Comparison of ENCODE assay signal across 27 mouse cellular contexts in the genomic region with DNA sequence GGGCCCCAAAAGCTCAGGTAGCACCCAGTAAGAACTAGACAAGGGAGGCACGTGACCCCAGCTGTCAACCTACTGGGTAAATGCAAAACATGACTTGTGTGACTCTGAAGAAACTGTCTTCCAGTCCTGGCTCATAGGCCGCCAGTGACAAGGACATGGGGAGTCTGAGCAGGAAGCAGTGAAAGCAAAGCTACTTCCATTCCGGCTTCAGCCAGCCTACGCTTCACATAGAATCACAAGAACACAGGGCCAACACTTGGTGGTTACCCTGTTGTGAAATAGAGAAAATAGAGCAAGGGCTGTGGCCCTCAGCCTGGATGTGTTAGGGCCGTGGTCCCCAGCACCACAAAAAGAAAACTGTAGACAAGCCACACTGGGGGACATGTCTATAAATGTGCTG.
"Had no signal": no experiment of that assay in that cellular context is flagged by ENCODE, and none has a peak within 500 bp of the region (broad histone marks: within the 10 kb centered on the region; RNA-seq: fewer than 3 reads in every experiment).

No protein-coding gene starts in this region.

- DNase-seq: cerebellum, adult 8-10 months; cerebellum, adult 9-10 months; cerebellum, adult 9-11 months; cerebellum, postnatal 10 days; cerebellum, postnatal 14 days; cerebellum, postnatal 25 days; cerebellum, postnatal 36 days; embryo, embryonic 11 days; forebrain, postnatal 0 days; gastrocnemius, adult 2 months; gastrocnemius, postnatal 10 days; gastrocnemius, postnatal 14 days; gastrocnemius, postnatal 25 days; gastrocnemius, postnatal 36 days; heart, adult 11 months; heart, adult 18-20 months; heart, adult 2 months had no signal

- ATAC-seq: forebrain, embryonic 13.5 days; forebrain, embryonic 14.5 days; forebrain, embryonic 15.5 days; forebrain, embryonic 16.5 days; forebrain, postnatal 0 days had no signal

- H3K27me3 ChIP-seq: embryonic facial prominence, embryonic 12.5 days; embryonic facial prominence, embryonic 13.5 days; embryonic facial prominence, embryonic 15.5 days; forebrain, embryonic 12.5 days; forebrain, embryonic 13.5 days; forebrain, embryonic 15.5 days had no signal

- H3K4me2 ChIP-seq: embryonic facial prominence, embryonic 12.5 days; embryonic facial prominence, embryonic 13.5 days; embryonic facial prominence, embryonic 15.5 days; forebrain, embryonic 12.5 days; forebrain, embryonic 13.5 days; forebrain, embryonic 15.5 days had no signal

- H3K27ac ChIP-seq: embryonic facial prominence, embryonic 12.5 days; embryonic facial prominence, embryonic 13.5 days; embryonic facial prominence, embryonic 15.5 days; forebrain, embryonic 10.5 days; forebrain, embryonic 12.5 days; forebrain, embryonic 13.5 days; forebrain, embryonic 15.5 days; gastrocnemius, adult 2 months; heart, adult 2 months had no signal

- H3K9me3 ChIP-seq: embryonic facial prominence, embryonic 12.5 days; embryonic facial prominence, embryonic 13.5 days; embryonic facial prominence, embryonic 15.5 days; forebrain, embryonic 10.5 days; forebrain, embryonic 12.5 days; forebrain, embryonic 13.5 days; forebrain, embryonic 15.5 days had no signal

- H3K4me1 ChIP-seq: embryonic facial prominence, embryonic 12.5 days; embryonic facial prominence, embryonic 13.5 days; forebrain, embryonic 12.5 days; forebrain, embryonic 13.5 days; forebrain, embryonic 15.5 days had no signal

- H3K9ac ChIP-seq: embryonic facial prominence, embryonic 12.5 days; embryonic facial prominence, embryonic 13.5 days; embryonic facial prominence, embryonic 15.5 days; forebrain, embryonic 12.5 days; forebrain, embryonic 13.5 days; forebrain, embryonic 15.5 days; forebrain, postnatal 0 days had no signal

- H3K4me3 ChIP-seq: embryonic facial prominence, embryonic 12.5 days; embryonic facial prominence, embryonic 13.5 days; embryonic facial prominence, embryonic 15.5 days; erythroblast, embryonic 14.5 days; forebrain, embryonic 10.5 days; forebrain, embryonic 12.5 days; forebrain, embryonic 13.5 days; forebrain, embryonic 15.5 days; gastrocnemius, adult 2 months; heart, adult 2 months had no signal
